Mouse (Mus musculus) intestine, embryonic 16.5 days (tissue): ENCODE measurements at regions not wholly inside any gene's neighbourhood (a gene's known extent, or its start where the extent isn't known, plus 50 kb on each side); places are given as distances from the start of the nearest gene placed in this dataset.

Experiments
- ATAC-seq: fragments of 200-750 bp; cut with Nextera tagmentation; 2 replicates; pipeline ENCODE4 v1.8.0; 2017; ENCODE audit warnings: moderate TSS enrichment, moderate library complexity
- H3K27ac ChIP-seq: fragments of 300-500 bp; sonication (generic); 2 replicates; pipeline ENCODE4 v1.5.1; 2014; ENCODE audit warnings: mild to moderate bottlenecking, low read length
- H3K27me3 ChIP-seq: fragments of 300-500 bp; sonication (generic); replicated peaks from 2 replicates; pipeline ENCODE4 v1.6.1; 2014; ENCODE audit warnings: low read length, control low read depth, mixed read lengths; ENCODE audit not compliant: control insufficient read depth, insufficient read depth
- H3K36me3 ChIP-seq: fragments of 300-500 bp; sonication (generic); 2 replicates; pipeline ENCODE4 v1.6.1; 2014; ENCODE audit warnings: low read length, control low read depth; ENCODE audit not compliant: control insufficient read depth, insufficient read depth
- H3K4me1 ChIP-seq: fragments of 300-500 bp; sonication (generic); 2 replicates; pipeline ENCODE4 v1.6.1; 2014; ENCODE audit warnings: low read length, control low read depth, mixed read lengths; ENCODE audit not compliant: control insufficient read depth, insufficient read depth
- H3K4me2 ChIP-seq: fragments of 300-500 bp; sonication (generic); 2 replicates; pipeline ENCODE4 v1.6.1; 2014; ENCODE audit warnings: low read depth, low read length, control low read depth
- H3K4me3 ChIP-seq: fragments of 300-500 bp; sonication (generic); 2 replicates; pipeline ENCODE4 v1.5.1; 2014; ENCODE audit warnings: mild to moderate bottlenecking, low read length
- H3K9ac ChIP-seq: fragments of 300-500 bp; sonication (generic); 2 replicates; pipeline ENCODE4 v1.6.1; 2014; ENCODE audit warnings: low read depth, low read length
- H3K9me3 ChIP-seq: fragments of 300-500 bp; sonication (generic); 2 replicates; pipeline ENCODE4 v1.6.1; 2016; ENCODE audit warnings: low read length, control low read depth; ENCODE audit not compliant: control insufficient read depth
- WGBS: fragments of 180-500 bp; shearing (Covaris S2); extraction: QIAGEN DNeasy Blood & Tissue Kit; methylation state at CpG from one replicate; pipeline ENCODE4 v1.1.7; 2014; 5-methylcytosine and 5-hydroxymethylcytosine counted together

DNA sequence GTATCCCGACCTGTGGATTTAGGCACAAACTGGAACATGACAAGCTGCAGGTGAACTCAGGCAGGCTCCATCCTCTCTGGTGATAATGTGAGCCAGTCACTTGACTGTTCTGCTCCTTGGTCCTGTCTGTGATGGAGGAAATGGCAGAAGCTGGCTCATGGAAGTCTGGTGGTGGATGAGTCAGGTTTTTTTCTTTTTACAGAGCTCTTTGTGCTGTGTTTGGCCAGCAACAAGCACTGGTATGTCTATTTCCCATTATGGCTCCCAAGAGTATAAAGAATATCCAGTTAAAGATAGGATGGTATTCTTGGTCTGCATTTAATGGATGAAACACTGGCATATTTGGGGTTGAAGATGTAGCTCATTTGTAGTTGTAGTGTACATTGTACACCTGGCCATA is 50.5 kb upstream of the Bach2 start:
- ATAC-seq = no peak
- Histone ChIP-seq H3K4me2 (no peak overlapping the region), H3K36me3 (no peaks in the 10 kb centered on the region), H3K27ac (no peak overlapping the region), H3K4me3 (no peak overlapping the region), H3K27me3 (no peaks in the 10 kb centered on the region), H3K9me3 (no peaks in the 10 kb centered on the region), H3K4me1 (no peaks in the 10 kb centered on the region), H3K9ac (no peak overlapping the region)
- 82% methylated on average over 1 of the region's 1 CpGs for WGBS

DNA sequence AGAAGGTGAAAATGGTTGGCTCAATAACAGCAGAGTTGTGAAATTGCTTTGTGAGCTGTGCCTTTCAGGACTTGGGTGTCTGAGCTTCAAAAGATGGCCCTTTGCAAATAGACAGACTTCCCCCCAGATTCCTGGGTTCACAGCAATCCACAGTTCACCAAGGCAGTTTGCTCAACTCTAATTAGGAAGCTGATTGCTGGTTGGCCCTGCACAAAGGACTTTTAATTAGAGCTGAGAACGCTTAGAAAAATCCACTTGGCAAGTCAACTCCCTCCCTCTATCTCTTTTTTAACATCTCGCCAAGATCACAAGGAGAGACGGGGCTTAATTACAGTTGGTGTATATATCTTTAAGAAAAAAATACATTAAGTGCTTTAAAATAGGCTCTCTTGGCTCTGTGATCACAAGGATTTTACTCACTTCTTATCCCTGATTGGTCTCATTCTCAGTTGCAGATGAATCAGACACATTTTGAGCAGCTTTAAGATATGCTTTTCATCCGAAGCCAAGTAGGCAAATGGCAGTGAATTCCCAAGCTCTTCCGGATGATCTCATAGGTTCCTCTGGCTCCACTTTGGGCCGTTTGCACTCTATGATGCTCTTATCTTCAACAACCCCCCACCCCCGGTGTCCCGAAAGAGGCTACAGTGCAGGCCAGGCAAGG is 49.7 kb upstream of the Bach2 start:
- 65% methylated on average over 8 of the region's 8 CpGs for WGBS

More for the DNA sequence above, 49.7 kb upstream of the Bach2 start:
- Histone ChIP-seq H3K27ac (no peak overlapping the region), H3K36me3 (no peaks in the 10 kb centered on the region), H3K9me3 (no peaks in the 10 kb centered on the region), H3K4me1 (no peaks in the 10 kb centered on the region), H3K9ac (no peak overlapping the region), H3K27me3 (no peaks in the 10 kb centered on the region), H3K4me3 (no peak overlapping the region), H3K4me2 (no peak overlapping the region)
- ATAC-seq = no peak
